Mouse (Mus musculus): ENCODE data around the gene Atat1. TPM values are rescaled to one million over a fixed set of nuclear protein-coding genes. Genes with fewer than 3 reads are reported as not detected.
A peak's percentile ranks its signal among the peaks of the same experiment; 100 is the strongest.

The Atat1 gene
- polyA plus RNA-seq, 1 experiment from 2014 or later: 131 TPM

DNA sequence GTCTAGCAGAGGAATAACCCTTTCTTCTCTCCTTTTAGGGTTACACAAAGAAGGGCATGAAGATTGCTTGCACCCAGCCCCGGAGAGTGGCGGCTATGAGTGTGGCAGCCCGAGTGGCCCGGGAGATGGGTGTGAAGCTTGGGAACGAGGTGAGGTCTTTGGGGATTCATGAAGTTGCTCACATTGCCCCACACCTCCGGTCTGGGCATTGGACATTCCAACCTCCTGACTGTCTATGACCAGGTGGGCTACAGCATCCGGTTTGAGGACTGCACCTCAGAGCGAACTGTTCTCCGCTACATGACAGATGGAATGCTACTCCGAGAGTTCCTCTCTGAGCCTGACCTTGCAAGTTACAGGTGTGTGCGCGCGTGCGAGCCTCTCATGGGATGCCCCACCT is 26.1 kb downstream of the Atat1 start:
- Histone ChIP-seq H3K36me3 (peaks cover 77% of the 10 kb centered on the region), H3K9me3 (replicated peaks) (no peaks in the 10 kb centered on the region), H3K4me3 (no peak overlapping the region), H3K27me3 (ENCODE audit: low read depth, poor library complexity, severe bottlenecking) (no peaks in the 10 kb centered on the region), H3K27ac (no peak overlapping the region), H3K4me1 (peaks cover 12% of the 10 kb centered on the region)
- DNase-seq (ENCODE audit: low spot score): no peak
- 96% methylated on average over 14 of the region's 14 CpGs for WGBS

DNA sequence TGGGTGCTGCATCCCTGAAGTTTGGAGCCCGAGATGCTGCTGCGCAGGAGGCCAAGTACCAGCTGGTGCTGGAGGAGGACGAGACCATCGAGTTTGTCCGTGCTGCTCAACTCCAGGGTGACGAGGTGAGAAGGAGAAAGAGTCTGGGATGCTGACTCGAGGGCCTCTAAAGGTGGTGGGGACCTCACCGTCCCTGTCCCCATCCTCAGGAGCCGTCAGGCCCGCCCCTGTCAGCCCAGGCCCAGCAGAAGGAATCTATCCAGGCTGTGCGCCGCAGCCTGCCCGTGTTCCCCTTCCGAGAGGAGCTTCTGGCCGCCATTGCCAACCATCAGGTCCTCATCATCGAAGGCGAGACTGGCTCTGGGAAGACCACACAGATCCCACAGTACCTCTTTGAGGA is 27.0 kb downstream of the Atat1 start:
- H3K27ac ChIP-seq: no peak overlapping the region
- no peaks in the 10 kb centered on the region for H3K9me3 ChIP-seq (replicated peaks)
- H3K4me3 ChIP-seq: no peak overlapping the region
- WGBS: 91% methylated on average over 17 of the region's 17 CpGs
- H3K27me3 ChIP-seq (ENCODE audit: low read depth, poor library complexity, severe bottlenecking): no peaks in the 10 kb centered on the region
- H3K36me3 ChIP-seq: peaks cover 68% of the 10 kb centered on the region
- peaks cover 12% of the 10 kb centered on the region for H3K4me1 ChIP-seq
- no peak for DNase-seq (ENCODE audit: low spot score)

DNA sequence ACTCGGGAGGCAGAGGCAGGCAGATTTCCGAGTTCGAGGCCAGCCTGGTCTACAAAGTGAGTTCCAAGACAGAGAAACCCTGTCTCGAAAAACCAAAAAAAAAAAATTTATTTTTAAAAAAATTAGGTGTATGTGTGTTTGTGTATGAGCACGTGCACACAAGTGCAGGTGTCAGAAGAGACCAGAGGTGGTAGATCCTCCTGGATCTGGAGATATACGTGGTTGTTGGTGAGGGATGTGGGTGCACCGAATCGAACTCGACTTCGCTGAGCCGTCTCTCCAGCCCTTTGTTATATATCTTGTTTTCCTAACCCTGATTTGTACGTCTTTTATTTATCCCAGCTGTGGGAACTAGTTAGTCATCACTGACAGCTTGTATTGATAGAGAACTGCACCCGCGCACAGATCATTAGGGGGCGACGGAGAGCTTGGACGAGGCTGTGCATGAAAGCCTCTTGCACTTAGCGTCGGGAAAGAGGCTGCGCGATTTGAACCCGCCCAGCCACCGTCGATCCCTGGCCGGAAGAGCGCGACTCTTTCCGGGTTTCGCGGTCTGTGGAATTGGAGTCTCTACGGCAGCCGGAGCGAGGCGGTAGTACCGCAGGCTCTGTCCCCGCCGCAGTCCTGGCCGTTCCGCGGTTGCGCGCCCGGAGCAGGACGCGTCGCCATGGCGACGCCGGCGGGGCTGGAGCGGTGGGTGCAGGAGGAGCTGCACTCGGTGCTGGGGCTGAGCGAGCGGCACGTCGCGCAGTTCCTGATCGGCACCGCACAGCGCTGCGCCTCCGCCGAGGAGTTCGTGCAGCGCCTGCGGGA is 30.4 kb downstream of the Atat1 start, which contains the start of gene Dhx16:
Gene Dhx16, plus strand, starts transcription at position 575 of the 813 bp plus-strand sequence.
- peak; percentile 98 for DNase-seq (ENCODE audit: low spot score)
- Histone ChIP-seq H3K27ac (peak within 1 kb of the TSS; percentile 86), H3K27me3 (ENCODE audit: low read depth, poor library complexity, severe bottlenecking) (no peaks in the 10 kb centered on the region), H3K4me3 (peak within 1 kb of the TSS; percentile 98), H3K36me3 (peaks cover 58% of the 10 kb centered on the region), H3K4me1 (peaks cover 12% of the 10 kb centered on the region), H3K9me3 (replicated peaks) (no peaks in the 10 kb centered on the region)
- 6% methylated on average over 66 of the region's 66 CpGs for WGBS

DNA sequence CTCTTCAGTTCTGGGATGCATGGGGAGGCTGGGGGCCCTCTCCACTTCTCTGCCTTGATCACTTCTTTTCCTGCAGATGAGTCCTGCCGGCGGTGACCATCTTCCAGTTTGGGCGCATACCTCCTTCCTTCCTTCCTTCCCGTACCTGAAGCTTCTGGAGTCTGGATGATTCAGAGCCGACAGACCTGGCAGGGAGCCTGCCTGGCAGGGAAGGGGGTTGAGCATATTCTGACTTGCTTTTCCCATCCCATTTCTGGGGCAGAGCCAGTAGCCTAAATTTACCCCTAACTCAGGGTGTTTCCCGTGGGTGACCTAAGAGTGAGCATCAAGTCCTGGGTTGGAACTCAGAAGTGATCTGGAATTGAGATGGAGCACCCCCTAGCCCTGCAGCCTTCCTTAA is 35.2 kb downstream of the Atat1 start:
- no peak for DNase-seq (ENCODE audit: low spot score)

DNA sequence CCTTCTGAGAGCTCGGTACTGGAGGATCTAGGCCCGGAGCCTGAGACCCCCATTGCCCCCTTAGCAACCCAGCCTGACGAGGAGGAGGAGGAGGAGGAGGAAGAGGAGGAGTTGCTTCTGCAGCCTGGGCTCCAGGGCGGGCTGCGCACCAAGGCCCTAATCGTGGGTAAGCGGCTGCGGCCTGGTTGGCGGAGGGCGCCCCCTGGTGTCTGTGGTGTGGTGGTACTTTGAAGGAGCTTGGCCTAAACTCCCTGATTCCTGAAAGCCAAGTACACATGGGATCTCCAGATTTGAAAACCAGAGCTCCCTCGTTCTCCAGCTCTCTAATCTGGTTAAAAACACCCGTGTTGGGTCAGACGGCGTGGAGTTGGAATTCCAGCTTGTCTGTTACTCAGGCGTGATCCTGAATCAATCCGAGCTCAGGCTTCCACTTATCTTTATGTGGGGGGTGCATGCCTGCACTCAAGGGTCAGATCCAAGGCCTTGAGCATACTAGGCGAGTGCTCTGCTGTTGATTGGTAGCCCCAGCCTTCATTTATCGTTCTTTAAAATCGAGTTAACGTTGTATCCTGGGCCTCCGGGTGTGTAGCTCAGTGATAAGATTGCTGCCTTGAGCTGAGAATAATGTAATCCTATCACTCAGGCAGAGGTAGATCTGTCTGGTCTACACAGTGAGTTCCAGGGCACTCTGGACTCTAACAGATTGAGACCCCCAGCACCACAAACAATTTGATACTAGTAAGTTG is 35.9 kb downstream of the Atat1 start:
- Histone ChIP-seq H3K36me3 (peaks cover 64% of the 10 kb centered on the region), H3K27ac (peak overlapping the region; percentile 54; the same call in 1 of the 2 replicates), H3K4me3 (peak overlapping the region; percentile 9; the same call in 1 of the 2 replicates), H3K27me3 (ENCODE audit: low read depth, poor library complexity, severe bottlenecking) (no peaks in the 10 kb centered on the region), H3K4me1 (peaks cover 33% of the 10 kb centered on the region), H3K9me3 (replicated peaks) (no peaks in the 10 kb centered on the region)
- DNase-seq (ENCODE audit: low spot score): peak; percentile 95
- 34% methylated on average over 21 of the region's 21 CpGs for WGBS

More for the DNA sequence above, 35.2 kb downstream of the Atat1 start:
- peaks cover 25% of the 10 kb centered on the region for H3K4me1 ChIP-seq
- peaks cover 64% of the 10 kb centered on the region for H3K36me3 ChIP-seq
- no peaks in the 10 kb centered on the region for H3K27me3 ChIP-seq (ENCODE audit: low read depth, poor library complexity, severe bottlenecking)
- no peak overlapping the region for H3K27ac ChIP-seq
- WGBS: 86% methylated on average over 6 of the region's 6 CpGs
- H3K4me3 ChIP-seq: no peak overlapping the region
- H3K9me3 ChIP-seq (replicated peaks): no peaks in the 10 kb centered on the region

DNA sequence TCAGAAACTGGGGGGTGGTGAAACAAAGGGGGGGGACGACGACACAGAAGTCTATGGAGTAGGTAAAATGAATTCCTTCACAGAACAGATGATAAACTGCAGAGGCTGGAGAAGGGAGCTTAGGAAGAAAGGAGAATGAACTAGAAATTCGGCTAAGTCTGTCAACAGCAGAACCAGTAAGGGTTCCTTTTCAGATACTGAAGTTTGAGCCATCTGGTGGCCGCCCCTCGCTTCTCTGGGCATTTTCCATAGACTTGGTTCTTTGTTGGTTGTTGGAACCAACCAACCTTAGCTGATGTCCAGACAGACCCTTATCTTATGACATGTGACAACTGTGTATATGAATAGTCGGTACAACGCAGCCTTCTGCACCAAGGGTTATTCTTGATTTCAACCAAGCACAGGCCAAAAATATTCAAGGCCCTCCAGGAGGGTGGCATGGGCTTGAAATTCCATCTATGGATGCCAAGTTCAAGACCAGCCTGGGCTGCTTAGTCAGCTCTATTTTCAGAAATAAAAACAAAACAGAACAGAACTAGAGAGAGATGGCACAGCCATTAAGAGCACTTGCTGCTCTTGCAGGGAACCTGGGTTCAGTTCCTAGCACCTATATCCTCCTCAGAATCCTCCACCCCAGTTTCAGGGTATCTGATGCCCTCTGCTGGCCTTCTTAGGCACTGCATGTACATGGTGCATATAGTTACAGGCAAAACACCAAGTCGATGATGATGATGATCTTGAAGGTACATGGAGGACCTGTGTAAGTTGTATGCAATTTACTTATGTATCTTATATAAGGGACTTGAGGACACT is 38.8 kb downstream of the Atat1 start:
- H3K27ac ChIP-seq: peak overlapping the region; percentile 97
- H3K27me3 ChIP-seq (ENCODE audit: low read depth, poor library complexity, severe bottlenecking): no peaks in the 10 kb centered on the region
- H3K9me3 ChIP-seq (replicated peaks): no peaks in the 10 kb centered on the region
- peak overlapping the region; percentile 73 for H3K4me3 ChIP-seq
- 86% methylated on average over 8 of the region's 8 CpGs for WGBS
- DNase-seq (ENCODE audit: low spot score): peak; percentile 44
- peaks cover 58% of the 10 kb centered on the region for H3K4me1 ChIP-seq
- peaks cover 64% of the 10 kb centered on the region for H3K36me3 ChIP-seq

DNA sequence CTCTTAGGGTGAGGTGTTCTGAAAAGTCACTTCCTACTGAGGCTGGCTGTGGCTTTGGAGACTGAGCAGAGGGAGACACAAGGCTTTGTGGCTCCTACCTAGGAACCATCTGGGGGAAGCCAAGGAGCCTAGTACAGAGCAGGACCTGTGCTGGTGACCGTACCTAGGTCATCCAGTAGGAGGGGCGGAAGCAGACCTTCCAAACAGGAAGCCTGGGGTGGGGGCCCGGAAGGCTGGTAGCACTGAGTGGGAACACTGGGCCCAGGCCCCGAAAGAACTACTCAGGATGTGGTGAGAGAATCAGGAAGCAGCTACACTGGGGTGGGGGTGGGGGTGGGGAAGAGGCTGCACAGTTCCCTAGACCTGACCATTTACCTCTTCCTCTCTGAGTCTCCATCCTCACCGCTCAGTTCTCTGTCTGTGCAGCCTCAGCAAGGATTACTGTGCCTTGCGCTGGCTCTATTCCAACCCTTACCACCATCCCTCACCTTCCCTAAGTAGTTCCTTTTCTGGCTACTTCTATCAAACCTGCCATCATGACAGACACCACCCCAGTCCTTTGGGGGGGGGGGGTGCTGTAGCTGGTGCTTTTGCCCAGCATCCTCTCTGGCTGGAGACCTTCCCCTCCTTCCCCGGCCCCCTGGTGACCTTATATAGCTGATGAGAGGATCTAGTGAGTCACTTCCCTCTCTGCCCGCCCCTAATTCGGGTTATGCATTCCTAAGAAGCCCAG is 39.6 kb downstream of the Atat1 start:
- H3K9me3 ChIP-seq (replicated peaks): no peaks in the 10 kb centered on the region
- no peak for DNase-seq (ENCODE audit: low spot score)
- H3K36me3 ChIP-seq: peaks cover 59% of the 10 kb centered on the region
- H3K27me3 ChIP-seq (ENCODE audit: low read depth, poor library complexity, severe bottlenecking): no peaks in the 10 kb centered on the region
- peak overlapping the region; percentile 73 for H3K4me3 ChIP-seq
- peak overlapping the region; percentile 97 for H3K27ac ChIP-seq
- WGBS: 66% methylated on average over 9 of the region's 9 CpGs
- H3K4me1 ChIP-seq: peaks cover 65% of the 10 kb centered on the region

DNA sequence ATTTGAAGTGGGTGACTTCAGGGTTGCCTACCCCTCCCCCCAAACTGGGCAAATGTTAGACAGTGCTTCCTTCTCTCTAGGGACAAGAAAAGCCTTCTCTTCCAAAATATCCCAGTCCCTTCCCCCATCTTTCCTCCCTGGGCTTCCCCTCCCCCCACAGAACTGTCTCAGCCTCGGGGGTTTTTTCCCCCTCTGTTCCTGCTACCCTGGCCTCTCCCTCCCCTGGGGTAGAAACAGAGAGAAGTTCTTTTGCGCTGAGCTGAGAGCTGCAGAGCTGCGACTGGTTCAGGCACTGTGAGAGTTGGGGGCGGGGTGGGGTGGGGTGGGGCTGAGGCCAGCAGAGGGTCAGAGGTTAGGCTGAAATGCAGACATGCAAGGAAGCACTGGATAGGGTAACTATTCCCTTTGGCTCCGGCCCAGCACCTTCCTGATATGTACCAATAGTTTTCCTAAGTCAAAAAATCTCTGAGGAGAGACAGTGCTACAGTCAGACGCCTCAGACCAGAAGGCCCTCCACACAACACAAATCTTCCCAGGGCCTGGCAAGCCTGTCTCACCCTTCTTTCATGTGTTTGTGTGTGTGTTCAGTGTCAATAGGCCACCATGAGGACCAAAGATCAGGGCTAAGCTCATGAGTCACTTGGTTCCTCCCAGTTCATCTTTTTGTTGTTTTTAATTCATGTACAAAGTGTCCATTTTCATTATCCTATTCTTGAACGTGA is 40.4 kb downstream of the Atat1 start:
- Histone ChIP-seq H3K4me3 (peak overlapping the region; percentile 73), H3K27ac (peak overlapping the region; percentile 97), H3K36me3 (peaks cover 52% of the 10 kb centered on the region), H3K27me3 (ENCODE audit: low read depth, poor library complexity, severe bottlenecking) (no peaks in the 10 kb centered on the region), H3K4me1 (peaks cover 73% of the 10 kb centered on the region), H3K9me3 (replicated peaks) (no peaks in the 10 kb centered on the region)
- 8% methylated on average over 7 of the region's 7 CpGs for WGBS
- peak; percentile 50 for DNase-seq (ENCODE audit: low spot score)

DNA sequence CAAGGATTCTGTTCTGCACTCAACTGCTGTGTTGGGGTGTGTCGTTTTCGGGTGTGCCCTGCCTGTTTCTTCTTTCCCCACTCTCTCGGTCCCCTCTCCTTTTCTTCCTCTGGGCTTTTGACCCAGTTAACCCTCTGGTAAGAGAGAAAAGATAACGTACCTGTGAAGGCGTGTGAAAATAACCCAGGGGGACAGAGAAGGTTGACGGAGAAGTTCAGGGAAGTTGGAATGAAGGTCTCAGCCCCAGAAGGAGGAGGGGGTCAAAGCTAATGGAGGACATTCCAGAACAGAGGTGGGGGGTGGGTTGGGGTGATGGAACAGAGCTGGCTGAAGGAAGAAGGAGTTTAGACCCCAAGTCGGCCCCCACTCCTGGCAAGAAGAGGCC is 40.9 kb downstream of the Atat1 start:
- peak overlapping the region; percentile 73 for H3K4me3 ChIP-seq
- peaks cover 52% of the 10 kb centered on the region for H3K36me3 ChIP-seq
- no peaks in the 10 kb centered on the region for H3K9me3 ChIP-seq (replicated peaks)
- no peak for DNase-seq (ENCODE audit: low spot score)
- H3K27me3 ChIP-seq (ENCODE audit: low read depth, poor library complexity, severe bottlenecking): no peaks in the 10 kb centered on the region
- peak overlapping the region; percentile 97 for H3K27ac ChIP-seq
- WGBS: 6% methylated on average over 7 of the region's 7 CpGs
- peaks cover 76% of the 10 kb centered on the region for H3K4me1 ChIP-seq

DNA sequence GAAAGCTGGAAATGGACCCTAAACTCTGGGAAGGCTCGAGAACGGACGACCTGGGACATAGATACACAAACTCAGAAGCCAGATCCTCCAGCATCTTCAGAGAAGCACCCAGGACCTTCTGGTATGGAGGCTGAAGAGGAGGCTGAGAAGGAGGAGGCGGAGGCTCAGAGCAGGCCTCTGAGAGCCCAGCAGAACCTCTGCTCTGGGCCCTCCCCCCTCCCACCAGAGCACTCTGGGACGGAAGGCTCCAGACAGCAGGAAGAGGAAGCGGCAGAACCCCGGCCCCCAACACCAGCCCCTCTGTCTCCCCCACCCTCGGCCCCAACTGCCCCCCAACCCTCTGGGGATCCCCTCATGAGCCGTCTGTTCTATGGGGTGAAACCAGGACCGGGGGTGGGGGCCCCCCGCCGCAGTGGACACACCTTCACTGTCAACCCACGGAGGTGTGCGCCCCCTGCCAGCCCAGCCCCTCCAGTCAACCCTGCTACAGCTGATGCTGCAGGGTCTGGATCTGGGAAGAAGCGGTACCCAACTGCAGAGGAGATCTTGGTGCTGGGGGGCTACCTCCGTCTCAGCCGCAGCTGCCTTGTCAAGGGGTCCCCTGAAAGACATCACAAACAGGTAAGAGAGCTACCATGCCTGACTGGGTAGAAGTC is 41.6 kb downstream of the Atat1 start:
- H3K4me3 ChIP-seq: peak overlapping the region; percentile 73
- H3K4me1 ChIP-seq: peaks cover 73% of the 10 kb centered on the region
- no peak for DNase-seq (ENCODE audit: low spot score)
- peak overlapping the region; percentile 97 for H3K27ac ChIP-seq
- H3K27me3 ChIP-seq (ENCODE audit: low read depth, poor library complexity, severe bottlenecking): no peaks in the 10 kb centered on the region
- WGBS: 53% methylated on average over 17 of the region's 17 CpGs
- no peaks in the 10 kb centered on the region for H3K9me3 ChIP-seq (replicated peaks)
- peaks cover 52% of the 10 kb centered on the region for H3K36me3 ChIP-seq
